Mouse (Mus musculus) midbrain, embryonic 16.5 days (tissue): ENCODE measurements around the gene Adgrg3. TPM values are rescaled to one million over a fixed set of nuclear protein-coding genes. Genes with fewer than 3 reads are reported as not detected.

Experiments used
- ATAC-seq: fragments of 200-750 bp; cut with Nextera tagmentation; 2 replicates; pipeline ENCODE4 v1.8.0; 2017; ENCODE audit warnings: moderate TSS enrichment
- H3K27ac ChIP-seq: fragments of 300-500 bp; sonication (generic); 2 replicates; pipeline ENCODE4 v1.5.1; 2014; ENCODE audit warnings: mild to moderate bottlenecking, low read length, mixed read lengths
- H3K27me3 ChIP-seq: fragments of 300-500 bp; sonication (generic); 2 replicates; pipeline ENCODE4 v1.6.1; 2014; ENCODE audit warnings: low read depth, low read length, mixed read lengths; ENCODE audit not compliant: control insufficient read depth, insufficient read depth
- H3K36me3 ChIP-seq: fragments of 300-500 bp; sonication (generic); 2 replicates; pipeline ENCODE4 v1.6.1; 2014; ENCODE audit warnings: mild to moderate bottlenecking, low read length, moderate library complexity, mixed read lengths; ENCODE audit not compliant: control insufficient read depth, insufficient read depth
- H3K4me1 ChIP-seq: fragments of 300-500 bp; sonication (generic); 2 replicates; pipeline ENCODE4 v1.6.1; 2014; ENCODE audit warnings: mild to moderate bottlenecking, low read length, mixed read lengths; ENCODE audit not compliant: control insufficient read depth, insufficient read depth
- H3K4me2 ChIP-seq: fragments of 300-500 bp; sonication (generic); 2 replicates; pipeline ENCODE4 v1.6.1; 2014; ENCODE audit warnings: mild to moderate bottlenecking, low read length, mixed read lengths
- H3K4me3 ChIP-seq: fragments of 300-500 bp; sonication (generic); 2 replicates; pipeline ENCODE4 v1.5.1; 2014; ENCODE audit warnings: low read depth, mild to moderate bottlenecking, low read length, moderate library complexity, mixed read lengths
- H3K9ac ChIP-seq: fragments of 300-500 bp; sonication (generic); 2 replicates; pipeline ENCODE4 v1.6.1; 2014; ENCODE audit warnings: low read depth, low read length, mixed read lengths
- H3K9me3 ChIP-seq: fragments of 300-500 bp; sonication (generic); replicated peaks from 2 replicates; pipeline ENCODE4 v1.6.1; 2014; ENCODE audit warnings: mild to moderate bottlenecking, low read length, mixed read lengths; ENCODE audit not compliant: control insufficient read depth, poor library complexity, severe bottlenecking
- WGBS: fragments of 180-500 bp; shearing (Covaris S2); extraction: QIAGEN DNeasy Blood & Tissue Kit; methylation state at CpG from one replicate; pipeline ENCODE4 v1.1.7; 2014; 5-methylcytosine and 5-hydroxymethylcytosine counted together
- polyA plus RNA-seq: library from polyadenylated mRNA; unstranded; fragments of >200 nt; fragmentation: Nextera tagmentation; extraction: Ambion mirVana; gene quantifications from 2 replicates; pipeline ENCODE4 v1.2.1, GENCODE M21; 2015

Adgrg3 gene
- polyA plus RNA-seq, 1 experiment from 2014 or later: 0.64 TPM

DNA sequence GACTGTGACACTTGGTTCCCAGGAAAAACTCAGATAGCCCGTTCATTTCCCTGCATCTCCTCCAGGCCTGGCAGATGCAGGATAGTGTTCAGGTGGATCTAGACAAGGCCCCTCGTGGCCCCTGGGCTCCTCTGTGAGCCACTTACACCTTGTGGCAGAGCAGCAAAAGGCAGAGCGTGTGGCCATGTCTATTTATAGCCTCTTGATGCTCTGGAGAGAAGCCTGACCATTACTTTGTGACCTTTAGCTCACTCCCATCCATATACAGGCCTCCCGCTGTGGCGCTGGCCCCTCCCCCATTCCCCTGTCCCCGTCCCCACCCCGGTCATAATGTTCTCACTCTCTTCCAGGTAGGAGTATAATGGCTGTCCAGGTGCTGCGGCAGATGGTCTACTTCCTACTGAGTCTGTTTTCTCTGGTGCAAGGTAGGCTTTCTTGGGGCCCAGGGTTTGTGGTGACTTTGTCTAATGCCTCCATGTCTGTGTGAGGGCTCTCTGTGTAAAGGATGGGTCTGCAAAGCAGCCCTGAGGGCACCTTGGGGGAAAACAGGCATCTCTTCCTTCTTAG is 15.3 kb upstream of the Adgrg3 start:
- WGBS: 73% methylated on average over 8 of the region's 8 CpGs
- no peak for ATAC-seq
- no peaks in the 10 kb centered on the region for H3K27me3 ChIP-seq
- peaks cover 47% of the 10 kb centered on the region for H3K4me1 ChIP-seq
- no peak overlapping the region for H3K4me2 ChIP-seq
- H3K27ac ChIP-seq: no peak overlapping the region
- no peak overlapping the region for H3K4me3 ChIP-seq
- no peaks in the 10 kb centered on the region for H3K9me3 ChIP-seq
- H3K36me3 ChIP-seq: peaks cover 26% of the 10 kb centered on the region
- no peak overlapping the region for H3K9ac ChIP-seq

DNA sequence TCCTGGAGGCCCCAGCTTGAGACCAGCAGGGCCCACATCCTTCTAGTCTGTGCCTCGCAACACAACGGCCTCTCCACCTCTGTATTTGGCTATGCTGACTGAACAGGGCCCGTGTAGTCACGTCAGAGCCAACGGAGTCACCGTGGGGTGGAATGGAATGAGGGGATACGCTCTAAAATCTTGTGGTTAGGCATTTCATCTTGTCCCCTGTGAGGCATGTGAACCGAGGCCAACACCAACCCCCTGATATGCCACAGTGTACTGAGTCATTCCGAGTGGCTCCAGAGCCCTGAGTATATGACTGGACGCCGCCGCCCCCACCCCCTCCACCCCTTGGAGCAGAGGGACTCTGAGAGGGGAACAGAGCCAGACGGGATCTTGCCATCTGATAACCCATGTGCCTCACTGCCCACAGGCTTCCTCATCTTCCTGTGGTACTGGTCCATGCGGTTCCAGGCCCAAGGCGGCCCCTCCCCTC is 5.0 kb upstream of the Adgrg3 start:
- H3K9me3 ChIP-seq: no peaks in the 10 kb centered on the region
- WGBS: 93% methylated on average over 15 of the region's 15 CpGs

DNA sequence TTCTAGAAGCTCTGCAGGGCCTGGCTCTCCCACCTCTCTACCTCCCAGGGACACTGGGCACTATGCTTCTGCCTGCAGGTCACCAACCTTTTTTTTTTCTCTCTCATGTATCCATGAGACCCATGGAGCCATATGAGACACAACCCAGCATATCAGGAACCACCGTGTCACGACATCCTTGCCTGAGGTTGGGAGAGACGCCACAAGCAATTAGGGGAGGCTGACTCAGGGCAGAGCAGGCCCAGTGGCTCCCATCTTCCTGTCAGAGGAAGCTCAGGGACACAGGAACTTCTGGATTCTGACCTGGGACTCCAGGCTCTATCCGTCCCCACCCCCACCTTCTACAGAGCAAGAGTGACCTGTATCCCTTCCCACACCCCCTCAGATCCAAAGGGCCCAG is 1.6 kb upstream of the Adgrg3 start:
- no peaks in the 10 kb centered on the region for H3K27me3 ChIP-seq
- H3K36me3 ChIP-seq: peaks cover 24% of the 10 kb centered on the region
- no peak overlapping the region for H3K9ac ChIP-seq
- no peak overlapping the region for H3K4me3 ChIP-seq
- H3K4me2 ChIP-seq: no peak overlapping the region
- 79% methylated on average over 4 of the region's 4 CpGs for WGBS
- H3K4me1 ChIP-seq: no peaks in the 10 kb centered on the region
- ATAC-seq: no peak
- no peaks in the 10 kb centered on the region for H3K9me3 ChIP-seq
- H3K27ac ChIP-seq: 0 out of 2 replicates have a peak overlapping the region, but pooled peaks have one; percentile 22

More for the DNA sequence above, 5.0 kb upstream of the Adgrg3 start:
- Histone ChIP-seq H3K27ac (no peak overlapping the region), H3K4me2 (no peak overlapping the region), H3K4me3 (no peak overlapping the region), H3K4me1 (no peaks in the 10 kb centered on the region), H3K9ac (no peak overlapping the region), H3K27me3 (no peaks in the 10 kb centered on the region), H3K36me3 (peaks cover 44% of the 10 kb centered on the region)
- ATAC-seq: no peak; the same call in 1 of the 2 replicates

DNA sequence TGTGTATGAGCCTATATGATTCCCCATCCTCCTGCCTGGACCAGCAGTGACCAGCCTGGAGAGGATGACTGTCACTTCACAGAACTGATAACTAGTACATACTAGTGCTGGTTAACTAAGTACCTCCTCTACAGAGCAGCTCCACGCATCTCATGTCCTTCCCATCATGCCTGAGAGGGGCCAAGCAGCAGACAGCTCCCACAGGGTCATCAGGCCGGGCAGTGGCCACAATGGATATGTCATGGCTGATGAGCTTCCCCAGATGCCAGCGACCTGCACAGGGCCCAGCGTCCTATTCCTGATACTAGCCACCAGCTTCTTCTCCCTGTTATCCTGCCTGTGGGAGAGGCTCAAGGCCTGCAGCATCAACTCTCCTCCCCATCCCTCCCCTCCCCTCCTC is 808 bp upstream of the Adgrg3 start:
- Histone ChIP-seq H3K4me1 (no peaks in the 10 kb centered on the region), H3K9me3 (no peaks in the 10 kb centered on the region), H3K9ac (no peak overlapping the region), H3K4me3 (no peak overlapping the region), H3K4me2 (no peak overlapping the region), H3K27me3 (no peaks in the 10 kb centered on the region), H3K27ac (no peak overlapping the region), H3K36me3 (peaks cover 17% of the 10 kb centered on the region)
- 57% methylated on average over 4 of the region's 4 CpGs for WGBS
- peak; percentile 22; the same call in 1 of the 2 replicates for ATAC-seq

DNA sequence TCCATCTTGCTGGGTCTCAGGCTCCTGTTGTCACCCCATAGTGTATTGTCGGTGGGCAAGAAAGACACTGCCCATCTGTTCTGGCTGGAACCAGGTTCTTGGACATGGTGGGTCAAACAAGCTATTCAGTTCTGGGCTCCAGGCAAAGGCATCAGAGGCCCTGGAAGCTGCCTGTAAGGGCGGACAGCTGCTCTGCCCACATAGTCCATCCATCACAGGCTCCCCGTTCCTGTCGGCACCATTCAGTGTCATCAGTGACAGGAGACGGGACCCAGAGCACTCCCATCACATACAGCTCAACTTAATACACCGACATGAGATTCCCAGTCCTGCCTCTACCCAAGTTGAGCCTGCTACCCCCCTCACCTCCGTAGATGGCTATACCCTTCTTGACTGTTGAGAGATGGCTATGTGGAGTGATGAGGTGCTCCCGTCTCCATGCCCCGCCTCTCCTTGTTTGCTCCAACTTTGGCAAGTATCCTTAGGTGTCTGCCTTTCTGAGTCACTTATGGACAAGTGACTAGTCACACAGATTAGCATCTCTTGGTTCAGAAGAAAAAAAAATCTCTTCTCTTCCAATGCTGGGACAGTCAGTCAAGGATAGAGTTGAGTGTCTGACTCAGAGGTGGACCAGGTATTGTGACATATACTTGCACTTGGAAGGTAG is 610 bp downstream of the Adgrg3 start:
- Histone ChIP-seq H3K27me3 (no peaks in the 10 kb centered on the region), H3K36me3 (peaks cover 9% of the 10 kb centered on the region), H3K9me3 (no peaks in the 10 kb centered on the region), H3K4me1 (no peaks in the 10 kb centered on the region), H3K9ac (no peak overlapping the region), H3K27ac (no peak overlapping the region), H3K4me2 (no peak overlapping the region), H3K4me3 (no peak overlapping the region)
- WGBS: 87% methylated on average over 9 of the region's 9 CpGs
- no peak for ATAC-seq

DNA sequence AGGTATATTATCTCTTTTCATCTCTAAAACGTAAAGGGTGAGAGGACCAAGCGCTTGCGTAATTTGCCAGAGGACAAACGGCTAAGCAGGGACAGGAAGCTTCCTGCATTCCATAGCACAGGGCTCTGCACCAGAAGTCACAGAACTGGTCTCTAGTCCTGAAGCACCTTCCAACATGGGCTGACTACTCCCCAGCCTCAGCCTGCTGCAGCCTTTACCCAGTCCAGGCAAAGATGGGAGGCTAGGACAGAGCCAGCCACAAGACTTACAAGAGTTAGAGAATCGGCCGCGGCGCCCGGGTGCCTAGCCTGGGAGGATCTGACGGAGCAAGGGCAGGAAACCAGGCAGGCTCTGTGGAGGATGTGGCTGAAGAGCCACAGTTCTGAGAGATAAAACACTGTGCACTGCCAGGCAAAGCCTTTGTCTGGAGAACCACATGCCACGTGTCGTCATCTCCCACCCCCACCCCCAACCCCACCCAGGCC is 2.8 kb downstream of the Adgrg3 start:
- Histone ChIP-seq H3K4me2 (no peak overlapping the region), H3K36me3 (no peaks in the 10 kb centered on the region), H3K4me1 (no peaks in the 10 kb centered on the region), H3K27ac (no peak overlapping the region), H3K27me3 (no peaks in the 10 kb centered on the region), H3K9ac (no peak overlapping the region), H3K9me3 (no peaks in the 10 kb centered on the region), H3K4me3 (no peak overlapping the region)
- no peak for ATAC-seq
- 81% methylated on average over 12 of the region's 12 CpGs for WGBS

DNA sequence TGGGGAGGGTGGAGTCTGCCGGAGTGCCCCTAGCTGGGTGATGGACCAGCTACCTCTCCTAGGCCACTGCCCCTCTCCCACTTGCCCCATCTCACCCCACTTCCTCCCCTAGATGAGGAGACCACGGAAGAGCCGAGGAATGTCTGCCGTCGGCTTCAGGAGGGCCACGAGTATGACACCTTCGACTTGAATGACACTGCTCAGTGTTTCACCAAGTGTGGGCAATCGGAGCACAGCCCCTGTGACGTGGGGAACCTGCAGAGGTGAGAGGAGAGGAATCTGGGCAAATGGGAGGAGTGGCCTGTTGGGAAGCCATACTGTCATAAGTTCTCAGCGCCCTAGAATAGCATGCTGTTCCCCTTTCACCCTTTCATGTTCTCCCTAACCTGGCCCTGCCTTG is 3.3 kb downstream of the Adgrg3 start:
- WGBS: 88% methylated on average over 10 of the region's 10 CpGs

DNA sequence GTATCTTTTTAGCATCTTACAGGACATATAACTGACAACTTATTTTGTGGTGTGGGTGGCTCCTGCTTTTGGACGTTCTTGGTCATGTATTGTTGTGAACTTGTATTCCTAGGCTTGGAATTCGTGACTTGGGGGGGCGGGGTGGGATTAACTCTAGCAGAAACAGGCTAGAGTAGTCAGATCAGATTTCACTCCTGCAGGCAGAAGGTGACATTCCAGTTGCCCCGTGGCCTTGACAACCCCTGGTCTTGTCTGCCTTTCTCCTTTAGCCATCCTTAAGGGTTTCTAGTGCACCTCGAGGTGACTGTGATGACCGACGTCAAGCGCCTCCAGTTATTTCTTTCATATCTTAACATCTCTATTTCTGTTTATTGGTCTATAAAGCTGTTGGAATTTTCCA is 5.7 kb downstream of the Adgrg3 start:
- Histone ChIP-seq H3K9ac (no peak overlapping the region), H3K4me1 (no peaks in the 10 kb centered on the region), H3K27ac (no peak overlapping the region), H3K27me3 (no peaks in the 10 kb centered on the region), H3K36me3 (no peaks in the 10 kb centered on the region), H3K4me3 (no peak overlapping the region), H3K9me3 (no peaks in the 10 kb centered on the region), H3K4me2 (no peak overlapping the region)
- ATAC-seq: no peak
- WGBS: 15% methylated on average over 8 of the region's 8 CpGs

More for the DNA sequence above, 3.3 kb downstream of the Adgrg3 start:
- Histone ChIP-seq H3K36me3 (no peaks in the 10 kb centered on the region), H3K4me3 (no peak overlapping the region), H3K27me3 (no peaks in the 10 kb centered on the region), H3K27ac (no peak overlapping the region), H3K9ac (no peak overlapping the region), H3K4me2 (no peak overlapping the region), H3K9me3 (no peaks in the 10 kb centered on the region), H3K4me1 (no peaks in the 10 kb centered on the region)
- ATAC-seq: no peak

DNA sequence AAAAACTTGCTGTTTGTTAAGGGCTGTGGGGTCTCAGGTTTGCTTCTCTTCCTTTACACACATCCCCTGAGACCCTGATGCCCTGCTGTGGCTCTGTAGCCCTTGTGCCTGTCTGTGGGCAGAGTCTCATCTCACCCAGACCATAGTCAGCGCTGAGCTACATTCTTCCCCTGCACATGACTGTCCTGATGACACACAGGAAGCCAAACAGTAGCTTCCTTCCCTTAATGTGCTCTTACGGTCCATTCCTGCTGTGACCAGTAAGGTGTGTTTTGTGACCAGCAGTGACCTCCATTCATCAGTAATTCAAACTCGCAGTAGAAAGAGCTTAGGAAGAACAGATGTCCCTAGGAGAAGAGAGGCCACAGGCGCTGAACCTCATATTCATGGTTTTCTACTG is 6.9 kb downstream of the Adgrg3 start:
- Histone ChIP-seq H3K36me3 (no peaks in the 10 kb centered on the region), H3K4me3 (no peak overlapping the region), H3K27me3 (no peaks in the 10 kb centered on the region), H3K9ac (no peak overlapping the region), H3K4me2 (no peak overlapping the region), H3K4me1 (no peaks in the 10 kb centered on the region), H3K27ac (no peak overlapping the region), H3K9me3 (no peaks in the 10 kb centered on the region)
- WGBS: 84% methylated on average over 4 of the region's 4 CpGs
- ATAC-seq: no peak
